Mouse (Mus musculus): ENCODE measurements around the gene Sptssa. TPM values are rescaled to one million over a fixed set of nuclear protein-coding genes. Genes with fewer than 3 reads are reported as not detected.

Gene Sptssa
- total RNA-seq (2023), result 10 to 100 TPM; 31.4 to 37.6 TPM

DNA sequence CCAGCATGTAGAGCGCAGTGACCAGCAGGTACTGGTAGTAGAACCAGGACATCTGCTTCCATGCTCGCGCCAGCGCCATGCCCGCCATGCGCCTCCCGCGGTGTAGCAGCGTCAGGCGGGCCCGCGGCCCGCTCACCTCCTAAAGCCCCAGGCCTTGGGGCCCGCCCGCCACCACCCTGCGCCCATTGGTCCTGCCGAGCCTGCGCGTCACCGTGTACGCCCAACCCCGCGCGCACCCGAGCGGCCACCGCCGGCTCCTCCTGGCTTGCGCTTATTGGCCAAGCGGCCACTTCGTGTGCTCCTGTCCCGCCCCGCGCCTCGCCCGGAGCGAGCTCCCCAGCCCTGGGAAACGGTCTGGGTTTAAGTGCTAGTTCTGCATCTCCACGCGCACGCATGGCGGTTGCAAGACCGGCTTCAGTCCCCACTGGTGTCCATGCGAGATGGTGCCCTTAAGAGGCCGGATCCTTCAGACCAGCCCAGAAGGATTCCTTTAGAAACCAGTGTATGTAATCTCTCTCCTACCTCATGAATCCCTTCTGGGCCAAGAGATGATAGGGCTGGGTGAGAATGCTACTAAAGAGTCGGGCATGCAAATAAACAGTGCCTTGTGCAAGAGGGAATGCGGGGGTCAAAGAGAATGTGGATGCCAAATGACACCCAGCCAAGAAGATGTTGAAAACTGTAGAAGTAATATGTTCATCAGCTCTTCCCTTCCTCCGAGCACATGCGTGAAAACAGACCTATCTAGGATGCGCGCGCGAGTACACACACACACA is at the start of gene Sptssa:
Sptssa (minus strand) TSS at position 178 of the 776 bp plus-strand sequence.

DNA sequence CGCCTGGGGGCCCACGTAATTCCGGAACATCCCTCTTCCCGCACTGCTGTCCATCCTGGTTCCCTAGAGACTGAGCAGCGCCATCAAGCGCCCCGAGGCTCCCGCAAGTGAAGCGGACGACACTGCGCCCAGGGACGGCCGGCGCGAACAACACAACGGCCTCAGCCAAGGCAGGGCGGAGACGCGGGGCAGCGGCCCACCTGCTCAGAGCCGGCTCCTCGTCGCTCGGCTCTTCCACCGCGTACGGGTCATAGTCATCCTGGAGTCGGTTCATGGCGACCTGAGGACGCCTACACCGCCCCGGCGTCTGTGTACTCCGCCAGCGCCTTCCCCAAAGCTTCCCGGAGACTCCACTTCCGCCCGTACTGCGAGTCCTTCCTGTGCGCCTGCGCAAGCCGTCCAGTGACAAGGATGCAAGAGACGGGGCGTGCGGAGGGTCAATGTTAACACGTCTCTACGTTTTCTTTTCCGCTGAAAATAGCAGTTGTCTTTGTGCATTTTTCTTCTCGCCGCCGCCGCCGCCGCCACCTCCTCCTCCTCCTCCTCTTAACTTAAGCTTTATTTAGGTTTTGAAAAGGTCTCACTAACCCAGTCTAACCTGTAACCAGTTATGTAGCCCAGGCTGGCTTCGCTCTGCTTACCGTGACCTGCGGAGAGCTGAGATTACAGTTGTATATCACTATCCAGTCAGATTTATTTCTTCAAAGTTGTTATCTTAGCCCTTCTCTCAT is 39.3 kb upstream of the Sptssa start, which contains the start of gene Eapp:
Eapp (minus strand) TSS at position 387 of the 731 bp plus-strand sequence.

Other genes with a start within 250 kb of the Sptssa start
- 10 to 100 TPM; 26.1 to 30.0 TPM for gene Eapp, start 39.3 kb upstream of the Sptssa start, total RNA-seq (2023)
- 10 to 100 TPM; 61.8 to 71.8 TPM for gene Snx6, start 139.1 kb upstream of the Sptssa start, total RNA-seq (2023)
- gene Cfl2, start 206.3 kb upstream of the Sptssa start, total RNA-seq (2023), result 10 to 100 TPM; 15.8 to 17.6 TPM